Mouse (Mus musculus): ENCODE measurements around the gene Atp8b3.
A peak's percentile ranks its signal among the peaks of the same experiment; 100 is the strongest.

Gene Atp8b3

GRCm38 (mm10) chr10:80566375-80567092, 27.6 kb upstream of the Atp8b3 start:
- peak; percentile 92 for DNase-seq

- DNase-seq, result peak; percentile 94
Observed at GRCm38 (mm10) chr10:80561116-80561944, 22.4 kb upstream of the Atp8b3 start, which contains the start of gene Rexo1. Gene Rexo1, minus strand, starts transcription at chr10:80561560.

DNA sequence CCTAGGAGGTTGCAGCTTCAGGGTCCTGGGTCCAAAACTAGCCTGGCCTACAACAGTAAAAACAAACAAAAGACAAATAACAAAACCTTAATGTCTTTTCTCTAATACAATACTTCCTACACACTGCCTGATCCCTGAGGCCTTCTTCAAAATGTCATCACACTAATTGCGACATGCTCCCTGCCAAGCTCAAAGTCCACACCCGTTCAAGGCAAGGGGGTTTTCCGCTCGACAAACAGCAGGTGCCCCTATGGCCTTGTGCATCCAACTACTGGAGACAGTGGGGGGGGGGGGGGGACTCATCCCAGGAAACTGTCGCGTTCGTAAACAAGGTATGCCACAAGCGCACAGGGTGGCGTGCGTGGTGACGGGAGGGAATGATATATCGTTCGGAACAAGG, 21.7 kb upstream of the Atp8b3 start:
- DNase-seq, result no peak

DNA sequence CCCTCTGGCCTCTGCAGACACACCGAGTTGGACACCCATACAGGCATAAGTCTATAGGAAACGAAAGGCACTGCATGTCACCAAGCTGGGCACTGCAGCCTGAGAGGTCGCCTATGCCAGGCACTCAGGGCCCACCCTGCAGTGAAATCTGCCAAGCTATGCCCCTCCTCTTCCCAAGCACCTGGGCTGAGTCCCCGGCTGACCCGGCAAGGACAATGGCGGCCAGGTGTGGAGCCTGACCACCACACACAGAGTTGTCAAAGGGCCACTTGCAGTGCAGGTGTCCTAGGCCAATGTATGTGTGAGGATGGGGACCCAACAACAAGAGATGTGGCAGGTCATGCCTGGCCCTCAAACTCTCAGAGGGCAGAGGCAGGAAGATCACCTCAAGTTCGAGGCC, 20.5 kb upstream of the Atp8b3 start:
- DNase-seq, result no peak

DNA sequence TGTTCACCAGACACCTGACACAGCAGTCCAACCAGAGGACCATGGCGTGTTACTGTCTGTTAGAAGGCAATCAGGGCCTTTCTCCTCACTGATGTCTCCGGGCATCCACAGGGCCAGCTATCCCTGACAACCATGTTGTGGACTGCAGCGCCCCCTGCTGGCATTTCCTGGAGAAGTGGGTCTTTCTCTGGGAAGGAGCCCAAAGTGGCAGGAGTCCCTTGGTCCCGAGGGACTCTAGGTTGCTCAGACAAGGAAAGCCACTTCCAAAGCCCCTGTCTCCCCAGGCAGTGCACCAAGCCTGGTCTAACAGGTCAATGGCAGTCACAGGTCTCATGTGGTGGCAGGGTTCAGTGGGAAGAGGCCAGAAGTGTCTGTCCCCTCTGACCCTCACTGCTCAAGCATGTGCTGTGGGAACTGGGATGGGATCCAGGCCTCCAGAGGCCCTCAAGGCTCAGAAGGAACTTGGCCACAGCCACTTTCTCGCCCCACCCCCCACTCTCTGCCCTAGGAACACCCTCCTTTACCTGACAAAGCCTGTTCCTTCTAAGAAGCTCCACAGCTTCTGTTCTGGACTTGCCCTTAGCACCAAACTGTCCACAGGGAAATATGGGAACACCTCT, 18.5 kb upstream of the Atp8b3 start:
- peak; percentile 90 for DNase-seq

DNA sequence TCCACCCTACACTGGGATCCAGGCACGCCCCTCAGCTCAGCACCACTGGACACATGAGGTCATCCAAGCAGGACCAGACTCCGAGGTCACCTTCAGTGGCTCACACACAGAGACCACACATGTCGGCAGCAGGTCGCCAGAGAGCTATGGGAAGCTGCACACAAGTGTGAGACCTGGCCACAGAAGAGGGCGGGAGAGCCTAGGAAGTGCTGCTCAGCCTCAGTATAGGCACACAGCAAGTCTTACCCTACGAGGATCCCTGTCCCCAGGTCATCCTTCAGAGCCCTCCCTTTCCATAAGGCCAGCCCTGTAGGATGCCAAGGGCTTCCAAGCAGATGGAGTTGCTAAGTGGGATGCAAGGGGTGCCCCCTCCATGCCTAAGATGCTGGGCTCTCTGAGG, 15.1 kb upstream of the Atp8b3 start:
- no peak for DNase-seq

DNA sequence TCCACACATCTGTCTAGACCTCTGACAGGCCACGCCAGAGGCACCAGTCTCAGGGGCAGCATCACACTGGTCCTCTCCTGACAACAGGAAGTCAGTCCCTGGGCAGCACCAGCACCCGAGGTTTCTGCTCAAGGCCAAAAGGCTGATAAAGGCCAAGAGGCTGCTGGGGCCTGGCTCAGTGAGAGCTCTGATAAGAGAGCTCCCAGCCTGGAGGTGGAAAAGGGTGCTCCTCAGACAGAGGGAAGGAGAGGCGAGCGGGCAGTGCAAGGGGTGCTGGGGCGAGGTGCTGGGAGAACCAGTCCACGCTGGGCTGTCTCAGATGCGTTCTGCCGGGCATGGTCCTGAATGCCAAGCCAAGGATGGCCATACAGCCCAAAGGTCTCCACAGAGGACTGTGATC, 14.7 kb upstream of the Atp8b3 start:
- DNase-seq, result peak; percentile 92

DNA sequence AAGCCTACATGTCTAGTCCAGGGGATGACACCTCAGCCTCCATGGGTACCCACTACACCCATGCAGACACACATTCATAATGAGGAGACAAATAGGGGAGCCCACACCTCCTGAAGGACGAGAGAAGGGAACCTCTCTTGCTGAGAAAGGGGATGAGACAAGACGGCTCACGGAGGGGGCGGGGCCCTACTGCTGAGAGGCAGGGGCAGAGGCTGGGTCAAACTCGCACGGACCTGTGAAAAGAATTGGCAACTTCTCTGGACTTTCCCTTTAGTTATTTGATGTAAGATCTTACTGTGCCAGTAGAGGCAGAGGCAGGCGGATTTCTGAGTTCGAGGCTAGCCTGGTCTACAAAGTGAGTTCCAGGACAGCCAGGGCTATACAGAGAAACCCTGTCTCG, 13.4 kb upstream of the Atp8b3 start:
- peak; percentile 69 for DNase-seq

GRCm38 (mm10) chr10:80549279-80549678, 10.4 kb upstream of the Atp8b3 start:
- DNase-seq, result no peak

- DNase-seq, result peak; percentile 79
Observed at GRCm38 (mm10) chr10:80548428-80549006, 9.6 kb upstream of the Atp8b3 start.

- DNase-seq, result no peak
Observed at GRCm38 (mm10) chr10:80547539-80547938, 8.6 kb upstream of the Atp8b3 start.

- DNase-seq, result peak; percentile 74
Observed at GRCm38 (mm10) chr10:80546945-80547344, 8.0 kb upstream of the Atp8b3 start.

- no peak for DNase-seq
Observed at GRCm38 (mm10) chr10:80545590-80545989, 6.7 kb upstream of the Atp8b3 start.

GRCm38 (mm10) chr10:80543873-80544272, 4.9 kb upstream of the Atp8b3 start:
- DNase-seq, result no peak

- no peak for DNase-seq
Observed at GRCm38 (mm10) chr10:80539493-80539892, 569 bp upstream of the Atp8b3 start.

- DNase-seq, result no peak
Observed at GRCm38 (mm10) chr10:80538180-80538579, 744 bp downstream of the Atp8b3 start.

DNA sequence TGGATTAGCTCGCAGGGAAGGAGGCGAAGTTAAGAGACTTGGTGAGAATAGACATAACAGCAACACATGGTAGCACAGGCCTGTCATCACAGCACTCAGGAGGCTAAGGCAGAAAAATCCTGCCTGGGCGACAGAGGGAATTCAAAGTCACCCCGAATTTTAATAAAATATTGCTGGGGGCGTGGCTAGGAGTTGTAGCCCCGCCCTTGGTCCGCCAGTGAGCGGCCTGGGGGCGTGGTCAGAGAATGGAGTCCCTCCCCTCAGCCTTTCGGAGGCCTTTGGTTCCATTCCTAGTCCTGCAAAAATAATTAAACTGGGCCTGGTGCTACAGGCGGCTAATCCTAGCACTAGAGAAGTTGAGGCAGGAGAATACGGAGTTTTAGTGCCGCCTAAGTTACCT, 3.2 kb downstream of the Atp8b3 start:
- peak; percentile 87 for DNase-seq

DNA sequence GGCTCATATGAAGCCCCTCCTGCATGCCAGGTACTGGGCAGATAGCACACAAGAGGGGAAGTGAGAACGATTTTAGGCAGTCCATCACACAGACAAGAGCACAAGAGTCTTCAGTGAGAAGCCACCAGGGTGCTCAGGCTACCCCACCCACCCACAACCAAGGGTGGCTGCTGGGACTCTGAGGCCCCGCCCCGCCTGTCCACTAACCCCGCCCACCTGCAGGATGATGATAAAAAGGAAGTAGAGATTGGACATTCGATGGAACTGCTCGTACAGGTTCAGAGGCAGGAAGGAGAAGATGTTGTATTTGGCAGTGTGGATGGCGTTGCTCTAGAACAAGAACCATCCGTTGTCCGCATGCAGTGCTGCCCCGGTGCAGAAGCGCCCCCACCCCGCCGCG, 3.9 kb downstream of the Atp8b3 start:
- DNase-seq, result peak; percentile 94

DNA sequence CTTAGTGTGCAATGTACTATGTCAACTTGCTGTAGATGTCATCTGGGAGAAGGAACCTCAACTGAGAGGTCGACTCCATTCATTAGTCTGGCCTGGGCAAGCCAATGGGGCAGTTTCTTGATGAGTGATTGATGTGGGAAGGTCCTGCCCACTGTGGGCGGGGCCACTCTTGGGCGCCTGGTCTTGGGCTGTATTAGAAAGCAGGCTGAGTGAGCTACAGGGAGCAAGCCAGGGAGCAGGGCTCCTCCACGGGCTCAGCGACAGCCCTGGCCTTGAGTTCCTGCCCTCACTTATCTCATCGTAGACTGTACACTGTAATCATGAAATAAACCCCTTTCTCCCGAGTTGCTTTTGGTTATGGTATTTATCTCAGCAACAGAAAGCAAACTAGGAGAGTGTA, 5.2 kb downstream of the Atp8b3 start:
- peak; percentile 90 for DNase-seq

- DNase-seq, result peak; percentile 52
Observed at GRCm38 (mm10) chr10:80532783-80533182, 6.1 kb downstream of the Atp8b3 start.

DNA sequence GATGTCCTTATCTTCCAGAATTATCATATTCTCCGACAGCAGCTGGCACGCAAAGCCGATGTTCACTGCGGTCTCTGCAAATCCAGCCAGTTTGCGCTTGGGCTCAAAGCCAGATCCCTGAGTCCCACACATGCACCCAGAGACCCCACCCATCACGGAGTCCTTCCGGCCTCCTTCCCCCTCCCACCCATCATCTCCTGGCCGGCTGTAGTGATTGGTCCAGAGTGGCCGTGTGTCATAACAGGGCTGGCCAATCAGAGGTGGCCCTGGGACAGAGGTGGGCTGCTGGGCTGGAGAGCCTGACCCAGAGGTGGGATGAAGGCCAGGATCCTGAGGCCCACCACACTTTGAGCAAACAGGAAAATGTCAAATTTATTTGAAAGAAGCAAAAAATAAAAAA, 12.8 kb downstream of the Atp8b3 start:
- no peak for DNase-seq

- DNase-seq, result peak; percentile 45
Observed at GRCm38 (mm10) chr10:80523299-80523698, 15.6 kb downstream of the Atp8b3 start.

- DNase-seq, result no peak
Observed at GRCm38 (mm10) chr10:80519287-80519686, 19.6 kb downstream of the Atp8b3 start.

Data from liver (tissue).